Mouse (Mus musculus): ENCODE data around the gene Fcer2a.

Gene Fcer2a

DNA sequence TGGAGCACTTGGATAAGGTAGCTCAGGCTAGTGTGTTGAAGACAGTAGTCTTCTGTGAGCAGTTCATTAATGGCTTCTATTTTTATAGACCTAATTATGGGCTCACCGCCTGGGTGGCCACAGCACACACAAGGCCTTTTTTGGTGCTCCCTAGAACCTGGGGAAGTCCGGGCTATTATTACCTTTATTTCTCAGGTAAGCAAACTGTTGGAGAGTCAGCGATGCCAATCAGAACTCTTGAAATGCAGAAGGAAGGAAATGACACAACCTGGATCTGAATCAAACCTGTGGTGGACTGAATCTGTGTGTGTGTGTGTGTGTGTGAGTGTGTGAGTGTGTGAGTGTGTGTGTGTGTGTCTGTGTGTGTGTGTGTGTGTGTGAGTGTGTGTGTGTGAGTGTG lies at the start of gene Fcer2a:
Gene Fcer2a, minus strand, starts transcription at position 55 of the 400 bp plus-strand sequence.
- no peak for DNase-seq

GRCm38 (mm10) chr8:3736947-3737346 lies 43.0 kb upstream of the Fcer2a start:
- no peak for DNase-seq

DNA sequence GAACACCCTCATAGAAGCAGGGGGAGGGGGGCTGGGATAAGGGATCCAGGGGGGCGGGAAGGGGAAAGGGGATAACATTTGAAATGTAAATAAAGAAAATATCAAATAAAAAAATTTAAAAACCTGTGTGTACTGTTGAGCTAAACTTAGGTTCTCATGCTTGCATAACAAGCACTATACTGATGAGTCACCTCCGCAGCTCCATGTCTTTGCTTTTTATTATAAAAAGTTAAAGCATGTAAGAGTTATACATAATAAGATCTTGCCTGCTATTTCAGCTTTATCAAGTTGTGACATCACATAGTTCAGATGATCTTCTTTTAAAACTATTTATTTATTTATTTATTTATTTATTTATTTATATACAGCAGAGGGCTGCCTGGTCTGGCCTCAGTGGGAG lies 41.6 kb upstream of the Fcer2a start:
- no peak for DNase-seq

DNA sequence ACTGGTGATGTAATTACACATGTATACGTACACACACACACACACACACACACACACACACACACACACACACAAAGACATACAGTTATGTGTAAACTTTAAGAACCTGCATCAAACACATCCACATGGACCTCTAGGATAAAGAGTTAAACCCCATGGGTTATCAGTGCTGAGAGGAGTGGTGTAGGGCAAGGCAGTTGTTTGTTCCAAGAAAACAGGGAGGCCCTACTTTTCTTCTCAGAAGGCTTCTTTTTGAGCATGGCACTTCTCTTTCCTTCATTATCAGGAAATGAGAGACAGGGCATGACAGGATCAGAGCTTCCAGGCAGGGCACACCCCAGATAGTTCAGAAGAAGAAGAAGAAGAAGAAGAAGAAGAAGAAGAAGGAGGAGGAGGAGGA lies 40.1 kb upstream of the Fcer2a start:
- DNase-seq: no peak

DNA sequence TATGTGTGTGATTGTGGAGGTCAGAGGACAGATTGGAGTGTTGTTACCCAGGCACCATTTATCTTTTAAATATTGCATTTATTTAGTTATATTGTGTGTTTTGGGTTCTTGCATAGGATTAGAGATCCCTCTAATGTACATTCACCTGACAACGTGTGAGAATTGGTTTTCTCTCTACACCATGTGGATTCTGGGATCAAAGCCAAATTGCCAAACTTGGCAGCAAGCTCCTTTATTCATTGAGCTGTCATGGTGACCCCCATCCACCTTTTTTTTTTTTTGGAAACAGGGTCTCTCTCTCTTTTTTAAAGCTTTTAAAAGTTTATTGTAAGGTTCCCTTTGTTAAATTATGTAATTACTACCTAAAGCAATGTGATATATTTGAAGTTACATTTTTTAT lies 27.1 kb upstream of the Fcer2a start:
- no peak for DNase-seq

DNA sequence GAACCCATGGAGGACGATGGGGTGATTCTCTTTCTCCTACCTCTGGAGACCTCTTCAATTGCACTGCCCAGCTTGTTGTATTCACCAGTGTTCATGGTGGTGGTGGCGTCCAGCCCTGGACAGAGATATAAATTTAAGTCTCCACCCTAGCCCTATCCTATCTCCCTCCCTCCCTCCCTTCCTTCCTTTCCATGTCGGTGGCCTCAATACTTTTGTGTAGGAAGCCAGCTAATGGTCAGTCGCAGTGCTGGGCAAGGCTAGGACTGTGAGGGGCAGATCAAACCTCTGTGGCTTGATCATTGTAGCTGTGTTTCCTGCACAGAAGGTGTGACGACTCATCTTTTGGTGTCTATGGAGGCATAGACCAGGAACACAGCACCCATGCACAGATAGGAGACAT lies 26.6 kb upstream of the Fcer2a start, which contains the start of gene Clec4g:
Gene Clec4g, minus strand, starts transcription at position 101 of the 400 bp plus-strand sequence.
- DNase-seq: no peak

GRCm38 (mm10) chr8:3718559-3718958 lies 24.6 kb upstream of the Fcer2a start:
- DNase-seq: peak; percentile 43

- DNase-seq: no peak
Measured at GRCm38 (mm10) chr8:3717321-3717954, 23.5 kb upstream of the Fcer2a start.

GRCm38 (mm10) chr8:3711646-3712045 lies 17.7 kb upstream of the Fcer2a start:
- no peak for DNase-seq

GRCm38 (mm10) chr8:3710312-3710711 lies 16.3 kb upstream of the Fcer2a start:
- DNase-seq: no peak

GRCm38 (mm10) chr8:3707611-3708010 lies 13.6 kb upstream of the Fcer2a start:
- DNase-seq: no peak

DNA sequence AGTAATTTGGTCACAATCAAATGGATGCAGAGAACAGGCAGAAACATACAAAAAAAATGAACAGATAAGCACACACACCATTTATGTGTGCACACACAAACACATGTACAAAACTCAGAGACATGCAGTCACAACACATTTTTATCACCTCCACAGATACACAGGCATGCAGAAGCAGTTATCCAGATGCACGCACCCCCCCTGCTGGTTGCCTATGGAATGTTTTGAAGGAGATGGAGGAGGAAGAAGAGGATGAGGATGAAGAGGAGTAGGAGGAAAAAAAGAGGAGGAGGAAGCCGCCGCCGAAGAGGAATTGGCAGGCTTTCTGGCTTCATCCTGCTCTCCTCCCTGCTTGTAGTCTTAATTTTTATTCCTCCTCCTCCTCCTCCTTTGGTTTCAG lies 11.7 kb upstream of the Fcer2a start:
- no peak for DNase-seq

DNA sequence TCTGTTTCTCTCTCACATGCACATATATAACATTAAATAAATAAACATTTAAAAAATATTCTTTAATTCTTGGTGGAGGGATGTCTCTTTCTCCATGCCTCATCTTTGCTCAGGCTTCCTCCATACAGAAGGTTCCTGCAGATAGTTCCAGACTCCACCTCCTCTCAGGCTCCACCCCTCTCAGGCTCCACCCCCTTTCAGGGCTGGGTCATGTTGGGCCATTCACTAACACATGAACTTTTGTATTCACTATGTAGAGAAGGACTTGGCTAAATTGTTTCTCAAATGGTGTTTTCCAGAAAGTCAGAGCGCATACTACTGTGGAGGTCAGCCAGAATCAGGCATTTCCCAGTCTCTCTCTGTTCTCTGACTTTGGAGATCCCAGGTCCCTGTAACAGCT lies 7.5 kb upstream of the Fcer2a start:
- DNase-seq: no peak

- DNase-seq: no peak
Measured at GRCm38 (mm10) chr8:3690774-3691173, 3.2 kb downstream of the Fcer2a start.

GRCm38 (mm10) chr8:3687537-3687936 lies 6.4 kb downstream of the Fcer2a start:
- DNase-seq: no peak

GRCm38 (mm10) chr8:3685422-3685821 lies 8.6 kb downstream of the Fcer2a start:
- no peak for DNase-seq

DNA sequence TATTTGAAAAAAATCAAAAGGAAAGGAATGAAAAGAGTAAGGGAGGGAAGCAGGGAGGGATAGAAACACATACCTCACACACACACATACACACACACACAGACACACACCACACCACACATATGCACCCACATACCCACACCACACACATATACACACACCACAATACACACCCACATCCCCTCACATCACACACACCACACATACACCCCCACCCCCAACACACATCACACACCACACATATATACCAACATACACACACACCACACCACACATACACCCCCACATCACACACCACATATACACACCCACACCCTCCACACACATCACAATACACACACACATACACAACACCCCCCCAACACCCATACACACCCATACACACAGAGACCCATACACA lies 9.4 kb downstream of the Fcer2a start:
- DNase-seq: no peak

DNA sequence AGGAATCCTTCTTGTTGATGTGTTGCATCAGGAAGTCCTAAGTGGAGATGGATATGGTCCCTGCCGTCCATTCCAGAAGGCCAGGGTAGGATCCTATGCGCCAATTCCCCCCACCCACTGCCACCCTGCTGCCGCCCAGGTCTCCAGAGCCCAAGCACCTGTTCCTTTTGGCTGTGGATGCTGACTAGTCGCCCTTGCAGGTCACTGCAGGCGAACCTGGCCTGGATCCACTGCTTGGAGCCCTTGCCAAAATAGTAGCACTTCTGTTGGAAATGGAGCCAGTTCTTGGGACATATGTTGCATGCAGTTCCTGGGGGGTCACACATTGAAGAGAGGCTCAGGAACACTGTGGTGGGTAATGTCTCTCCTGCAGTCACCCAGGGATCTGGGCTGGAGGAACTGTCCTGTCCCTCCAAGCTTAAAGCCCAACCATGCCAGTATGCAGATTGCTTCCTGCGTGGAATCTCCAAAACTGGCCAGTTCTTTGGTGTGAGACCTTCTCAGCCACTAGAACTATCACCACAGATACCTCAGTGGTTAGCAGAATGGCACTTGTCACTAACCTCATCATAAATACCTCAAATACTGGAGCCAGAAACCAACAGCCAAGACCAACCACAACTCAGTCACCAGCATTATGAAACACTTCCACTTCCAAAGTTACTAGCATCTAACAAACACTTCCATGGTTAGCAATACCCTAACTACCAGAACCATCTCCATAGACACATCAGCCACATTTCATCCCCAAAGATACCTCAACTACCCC lies 10.4 kb downstream of the Fcer2a start:
- peak; percentile 75 for DNase-seq

GRCm38 (mm10) chr8:3682435-3682834 lies 11.5 kb downstream of the Fcer2a start:
- DNase-seq: no peak

GRCm38 (mm10) chr8:3679656-3680055 lies 14.3 kb downstream of the Fcer2a start:
- DNase-seq: no peak

- peak; percentile 47 for DNase-seq
Measured at GRCm38 (mm10) chr8:3679236-3679635, 14.7 kb downstream of the Fcer2a start.

GRCm38 (mm10) chr8:3678831-3679230 lies 15.1 kb downstream of the Fcer2a start:
- DNase-seq: no peak

- no peak for DNase-seq
Measured at GRCm38 (mm10) chr8:3676993-3677579, 16.9 kb downstream of the Fcer2a start.

Data from cerebellum, adult 8-10 months (tissue).